Mouse (Mus musculus) intestine, embryonic 15.5 days (tissue): ENCODE data around the gene Ascl2. TPM values are rescaled to one million over a fixed set of nuclear protein-coding genes. Genes with fewer than 3 reads are reported as not detected.
A peak's percentile ranks its signal among the peaks of the same experiment; 100 is the strongest.

Experiments
- ATAC-seq: fragments of 200-750 bp; cut with Nextera tagmentation; 2 replicates; pipeline ENCODE4 v1.8.0; 2017; ENCODE audit warnings: moderate TSS enrichment, moderate library complexity
- H3K27ac ChIP-seq: fragments of 300-500 bp; sonication (generic); 2 replicates; pipeline ENCODE4 v1.5.1; 2015; ENCODE audit warnings: mild to moderate bottlenecking, inconsistent platforms
- H3K27me3 ChIP-seq: fragments of 300-500 bp; sonication (generic); replicated peaks from 2 replicates; pipeline ENCODE4 v1.6.1; 2015; ENCODE audit warnings: inconsistent platforms
- H3K36me3 ChIP-seq: fragments of 300-500 bp; sonication (generic); 2 replicates; pipeline ENCODE4 v1.6.1; 2015; ENCODE audit warnings: inconsistent platforms
- H3K4me1 ChIP-seq: fragments of 300-500 bp; sonication (generic); replicated peaks from 2 replicates; pipeline ENCODE4 v1.6.1; 2015; ENCODE audit warnings: inconsistent platforms
- H3K4me2 ChIP-seq: fragments of 300-500 bp; sonication (generic); replicated peaks from 2 replicates; pipeline ENCODE4 v1.6.1; 2015; ENCODE audit warnings: mild to moderate bottlenecking, inconsistent platforms
- H3K4me3 ChIP-seq: fragments of 300-500 bp; sonication (generic); replicated peaks from 2 replicates; pipeline ENCODE4 v1.5.1; 2015; ENCODE audit warnings: inconsistent platforms
- H3K9ac ChIP-seq: fragments of 300-500 bp; sonication (generic); 2 replicates; pipeline ENCODE4 v1.6.1; 2015; ENCODE audit warnings: inconsistent platforms
- H3K9me3 ChIP-seq: fragments of 300-500 bp; sonication (generic); 2 replicates; pipeline ENCODE4 v1.6.1; 2016; ENCODE audit warnings: inconsistent platforms
- whole genome bisulfite sequencing: fragments of 180-500 bp; shearing (Covaris S2); methylation state at CpG from one replicate; pipeline ENCODE4 v1.1.7; 2015; 5-methylcytosine and 5-hydroxymethylcytosine counted together
- polyA plus RNA-seq: library from polyadenylated mRNA; unstranded; fragments of >200 nt; fragmentation: Nextera tagmentation; extraction: Ambion mirVana; gene quantifications from 2 replicates; pipeline ENCODE4 v1.2.1, GENCODE M21; 2015

The Ascl2 gene
- polyA plus RNA-seq, 1 experiment from 2014 or later = 12.6 TPM

DNA sequence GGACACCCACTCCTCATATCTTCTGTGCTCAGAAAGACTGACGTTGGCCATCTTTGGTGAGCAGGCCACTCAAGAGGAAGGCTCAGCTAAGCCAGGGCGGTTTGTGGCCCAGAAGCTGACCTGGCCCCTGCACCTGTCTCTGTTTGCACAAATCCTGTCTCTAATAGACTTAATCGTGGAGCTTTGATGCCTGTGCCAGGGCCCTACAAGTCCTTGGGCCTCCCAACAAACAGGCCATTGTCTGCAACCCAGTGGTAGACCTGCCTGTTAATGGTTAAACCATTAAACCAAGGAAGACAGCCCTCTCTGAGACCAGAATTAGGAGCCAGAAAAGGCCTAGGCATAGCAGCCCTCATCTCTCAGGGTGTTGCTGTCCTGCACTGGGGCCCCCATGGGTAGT lies 36.6 kb downstream of the Ascl2 start:
- Histone ChIP-seq H3K4me1 (peaks cover 8% of the 10 kb centered on the region), H3K27ac (peak overlapping the region; percentile 77; the same call in 1 of the 2 replicates), H3K9ac (no peak overlapping the region), H3K36me3 (no peaks in the 10 kb centered on the region), H3K4me2 (no peak overlapping the region; the same call in 1 of the 2 replicates), H3K9me3 (no peaks in the 10 kb centered on the region), H3K27me3 (no peaks in the 10 kb centered on the region), H3K4me3 (no peak overlapping the region)
- WGBS = 59% methylated on average over 3 of the region's 3 CpGs
- ATAC-seq = peak; percentile 92

DNA sequence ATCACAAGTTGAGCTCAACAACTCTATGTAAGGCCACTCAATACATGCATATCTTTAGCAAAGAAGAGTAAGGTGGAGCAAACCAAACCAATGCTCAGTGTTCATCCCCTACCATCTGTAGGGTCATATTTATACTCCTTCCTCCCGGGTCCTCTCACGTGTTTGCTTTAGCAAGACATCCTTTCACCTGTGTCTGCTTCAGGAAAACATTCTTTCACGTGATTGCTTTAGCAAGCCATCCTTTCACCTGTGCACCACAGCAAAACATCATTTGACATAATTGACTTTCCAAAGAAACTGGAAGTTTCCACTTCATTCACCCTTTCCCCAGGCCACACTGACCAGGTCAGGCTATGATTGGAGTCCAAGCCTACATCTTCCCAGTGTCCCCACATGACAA lies 38.0 kb downstream of the Ascl2 start, which contains the start of gene Th:
Gene Th (minus strand): TSS at position 101 of the 400 bp plus-strand sequence.
- 0 out of 2 replicates have a peak within 1 kb of the TSS, but pooled peaks have one; percentile 77 for H3K27ac ChIP-seq
- peaks cover 8% of the 10 kb centered on the region for H3K4me1 ChIP-seq
- H3K36me3 ChIP-seq = no peaks in the 10 kb centered on the region
- no peaks in the 10 kb centered on the region for H3K9me3 ChIP-seq
- ATAC-seq = no peak
- H3K4me2 ChIP-seq = no peak within 1 kb of the TSS
- H3K4me3 ChIP-seq = no peak within 1 kb of the TSS
- H3K27me3 ChIP-seq = no peaks in the 10 kb centered on the region
- 80% methylated on average over 3 of the region's 3 CpGs for WGBS
- H3K9ac ChIP-seq = no peak within 1 kb of the TSS

DNA sequence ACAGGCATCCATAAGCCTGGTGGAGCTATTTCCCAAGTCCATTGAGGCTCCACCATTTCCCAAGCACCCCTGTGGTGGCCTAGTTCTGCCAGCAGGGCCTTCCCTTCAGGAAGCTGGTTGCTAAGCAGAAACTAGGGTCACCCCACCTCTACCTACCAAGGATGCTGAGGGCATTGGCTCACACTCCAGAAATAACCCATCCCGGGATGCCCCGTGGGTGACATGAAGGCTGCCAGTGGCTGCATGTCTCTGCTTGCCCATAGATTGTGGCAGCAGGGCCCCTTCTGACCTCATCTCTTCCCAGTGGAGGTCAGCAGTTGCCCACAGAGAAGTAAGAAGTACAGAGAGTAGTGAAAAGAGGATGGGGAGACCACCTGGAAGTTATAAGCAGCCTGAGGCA lies 39.5 kb downstream of the Ascl2 start:
- Histone ChIP-seq H3K27ac (no peak overlapping the region), H3K4me1 (peaks cover 8% of the 10 kb centered on the region), H3K9me3 (no peaks in the 10 kb centered on the region), H3K4me2 (no peak overlapping the region), H3K27me3 (no peaks in the 10 kb centered on the region), H3K4me3 (no peak overlapping the region), H3K36me3 (no peaks in the 10 kb centered on the region), H3K9ac (no peak overlapping the region)
- WGBS = 100% methylated on average over 2 of the region's 2 CpGs
- ATAC-seq = no peak

DNA sequence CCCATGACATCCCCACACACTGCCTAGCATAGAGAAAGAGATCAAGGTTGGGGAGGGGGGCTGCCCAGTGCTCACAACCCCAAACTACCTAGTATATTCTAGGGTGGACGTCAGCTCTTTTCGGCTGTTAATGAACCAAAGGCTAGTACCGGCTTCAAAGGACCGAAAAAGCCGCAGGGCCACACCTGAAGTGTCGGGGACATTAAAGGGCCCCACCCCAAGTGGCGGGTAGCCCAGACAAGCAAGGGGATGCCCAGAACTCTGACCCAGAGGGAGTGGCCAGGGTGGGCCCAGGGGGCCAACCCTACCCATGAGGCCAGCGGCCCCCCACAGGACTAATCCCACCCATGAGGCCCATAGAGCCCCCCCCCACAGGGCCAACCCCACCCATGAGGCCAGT lies 41.8 kb downstream of the Ascl2 start:
- Histone ChIP-seq H3K27ac (no peak overlapping the region), H3K27me3 (no peaks in the 10 kb centered on the region), H3K4me2 (no peak overlapping the region), H3K4me3 (no peak overlapping the region), H3K9me3 (no peaks in the 10 kb centered on the region), H3K4me1 (peaks cover 3% of the 10 kb centered on the region), H3K36me3 (no peaks in the 10 kb centered on the region), H3K9ac (no peak overlapping the region)
- ATAC-seq = peak; percentile 46; the same call in 1 of the 2 replicates
- WGBS = 70% methylated on average over 8 of the region's 8 CpGs

DNA sequence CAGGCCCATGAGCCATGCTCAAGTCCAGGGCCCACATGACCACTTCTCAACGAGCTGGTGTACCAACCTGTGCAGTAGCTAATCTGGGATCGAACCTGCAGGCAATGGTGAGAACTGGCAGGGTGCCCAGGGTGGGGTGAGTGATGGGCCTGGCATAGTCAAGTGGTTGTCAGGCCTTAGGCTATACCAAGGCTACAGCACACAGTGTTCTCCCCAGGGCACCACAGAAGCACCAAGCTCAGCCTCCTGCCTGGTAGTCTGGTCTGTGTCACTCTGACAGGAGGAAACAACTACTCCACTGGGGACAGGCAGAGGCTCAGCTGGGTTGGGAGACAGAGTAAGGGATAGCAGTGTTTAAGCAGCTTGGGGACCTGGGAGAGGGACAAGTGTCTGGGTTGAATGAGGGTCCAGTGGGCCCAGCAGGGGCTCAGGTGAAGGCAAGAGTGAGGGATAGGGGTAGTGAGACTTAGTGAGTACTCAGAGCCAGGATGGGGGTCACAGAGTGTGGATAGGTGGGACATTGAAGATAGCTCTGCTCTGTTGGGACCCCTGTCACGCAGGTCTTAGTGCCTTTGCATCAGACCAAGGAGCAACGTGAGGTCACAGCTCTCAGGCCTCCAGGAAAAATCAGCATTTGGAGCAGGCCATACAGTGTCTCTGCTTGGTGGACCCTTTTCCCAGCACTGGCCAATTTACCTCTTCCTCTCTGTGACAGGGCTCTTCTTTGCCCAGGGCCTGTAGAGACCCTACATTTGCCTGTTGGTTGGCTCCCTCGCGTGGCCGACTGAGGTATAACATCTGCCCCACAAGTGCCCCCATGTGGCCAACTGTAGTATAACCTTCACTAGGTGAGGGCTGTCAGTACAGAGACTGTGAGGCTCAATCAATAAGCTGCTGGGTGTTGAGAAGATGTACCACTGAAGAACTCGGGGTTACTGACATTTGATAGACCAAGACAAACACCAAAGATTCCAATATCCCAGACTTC lies 50.1 kb downstream of the Ascl2 start:
- peak; percentile 78 for ATAC-seq
- 25% methylated on average over 8 of the region's 8 CpGs for WGBS
- no peak overlapping the region for H3K9ac ChIP-seq
- H3K27me3 ChIP-seq = no peaks in the 10 kb centered on the region
- H3K9me3 ChIP-seq = no peaks in the 10 kb centered on the region
- H3K4me1 ChIP-seq = 0 out of 2 replicates have a peak, but pooled peaks cover 7% of the 10 kb centered on the region
- no peak overlapping the region for H3K4me2 ChIP-seq
- H3K4me3 ChIP-seq = no peak overlapping the region
- H3K27ac ChIP-seq = no peak overlapping the region
- H3K36me3 ChIP-seq = no peaks in the 10 kb centered on the region

DNA sequence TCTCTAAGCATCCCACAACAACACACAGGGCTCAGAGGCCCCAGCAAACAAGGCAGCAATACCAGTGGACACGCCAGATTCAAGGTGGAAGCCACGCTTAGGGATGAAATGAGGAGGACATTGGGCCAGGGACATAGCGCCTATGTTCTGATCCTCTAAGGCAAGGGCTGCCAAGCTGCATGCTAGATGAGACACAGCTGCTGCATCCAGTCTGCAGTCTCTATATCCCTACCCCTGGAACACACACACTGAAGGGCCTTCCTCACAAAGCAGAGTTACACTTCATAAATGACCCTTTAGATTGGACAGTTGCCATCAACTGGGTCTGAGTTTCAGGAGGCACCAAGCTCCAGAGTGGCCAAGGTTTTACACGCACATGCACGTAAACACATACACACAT lies 51.4 kb downstream of the Ascl2 start:
- 0 out of 2 replicates have a peak, but pooled peaks cover 7% of the 10 kb centered on the region for H3K4me1 ChIP-seq
- H3K36me3 ChIP-seq = no peaks in the 10 kb centered on the region
- H3K27me3 ChIP-seq = no peaks in the 10 kb centered on the region
- H3K27ac ChIP-seq = no peak overlapping the region
- H3K9me3 ChIP-seq = no peaks in the 10 kb centered on the region
- no peak for ATAC-seq
- WGBS = 72% methylated on average over 5 of the region's 5 CpGs
- no peak overlapping the region for H3K4me3 ChIP-seq
- H3K9ac ChIP-seq = no peak overlapping the region
- no peak overlapping the region for H3K4me2 ChIP-seq

Other genes starting within 250 kb of the Ascl2 start
- 272 and 461 TPM in 2 replicates for gene Ins2, start 225.9 kb downstream of the Ascl2 start, polyA plus RNA-seq
- gene Th, start 38.1 kb downstream of the Ascl2 start, polyA plus RNA-seq = 7.7 and 11.3 TPM in 2 replicates
- 2.2 and 2.8 TPM in 2 replicates for gene Tspan32, start 35.8 kb upstream of the Ascl2 start, polyA plus RNA-seq
- 411 and 413 TPM in 2 replicates for gene Cd81, start 83.5 kb upstream of the Ascl2 start, polyA plus RNA-seq
- 76.0 and 76.2 TPM in 2 replicates for gene Tssc4, start 100.0 kb upstream of the Ascl2 start, polyA plus RNA-seq
- gene Trpm5, start 125.4 kb upstream of the Ascl2 start, polyA plus RNA-seq = 8.2 and 9.8 TPM in 2 replicates
- 7.9 and 9.9 TPM in 2 replicates for gene Kcnq1, start 137.1 kb upstream of the Ascl2 start, polyA plus RNA-seq